20 mouse cellular contexts compared by ENCODE assay signal in genomic region chr11:114903224-114903623, GRCm38 (mm10). TPM values are rescaled to one million over a fixed set of nuclear protein-coding genes. Genes with fewer than 3 reads are reported as not detected.
"Had no signal": no experiment of that assay in that cellular context is flagged by ENCODE, and none has a peak within 500 bp of the region (broad histone marks: within the 10 kb centered on the region; RNA-seq: fewer than 3 reads in every experiment).

No protein-coding gene starts in this region.

- H3K9ac ChIP-seq: limb, embryonic 12.5 days; limb, embryonic 15.5 days; liver, embryonic 15.5 days; lung, embryonic 15.5 days; midbrain, embryonic 13.5 days; neural tube, embryonic 13.5 days had no signal

- ATAC-seq: midbrain, embryonic 13.5 days; midbrain, embryonic 16.5 days had no signal

- H3K4me3 ChIP-seq: limb, embryonic 12.5 days; limb, embryonic 15.5 days; liver, embryonic 15.5 days; lung, embryonic 15.5 days; midbrain, embryonic 10.5 days; midbrain, embryonic 13.5 days; neural tube, embryonic 13.5 days had no signal

- H3K4me2 ChIP-seq: limb, embryonic 12.5 days; limb, embryonic 15.5 days; liver, embryonic 11.5 days; liver, embryonic 15.5 days; lung, embryonic 15.5 days; midbrain, embryonic 13.5 days; neural tube, embryonic 13.5 days had no signal

- H3K36me3 ChIP-seq: limb, embryonic 12.5 days; limb, embryonic 15.5 days; liver, embryonic 15.5 days; lung, embryonic 15.5 days; midbrain, embryonic 10.5 days; midbrain, embryonic 13.5 days; neural tube, embryonic 13.5 days had no signal

- H3K9me3 ChIP-seq: limb, embryonic 12.5 days; limb, embryonic 15.5 days; liver, embryonic 15.5 days; lung, embryonic 15.5 days; midbrain, embryonic 10.5 days; midbrain, embryonic 13.5 days; neural tube, embryonic 13.5 days had no signal

- H3K27me3 ChIP-seq: limb, embryonic 15.5 days; liver, embryonic 15.5 days; lung, embryonic 15.5 days had no signal

- H3K4me1 ChIP-seq: limb, embryonic 12.5 days; limb, embryonic 15.5 days; liver, embryonic 15.5 days; lung, embryonic 15.5 days; midbrain, embryonic 10.5 days; midbrain, embryonic 13.5 days had no signal

- DNase-seq: kidney, adult 18-20 months; kidney, adult 9 months; kidney, postnatal 14 days; kidney, postnatal 4 days; left cerebral cortex, postnatal 4 days; lung, postnatal 10 days; thymus, adult 2 months; thymus, postnatal 14 days had no signal

- H3K27ac ChIP-seq: limb, embryonic 12.5 days; limb, embryonic 15.5 days; liver, embryonic 15.5 days; lung, embryonic 15.5 days; midbrain, embryonic 10.5 days; midbrain, embryonic 13.5 days; neural tube, embryonic 13.5 days had no signal

RNA-seq across cellular contexts. Expression of gene Cd300lb, which starts 31.0 kb away (rescaled TPM):
- total RNA-seq: layer of hippocampus, adult 18-20 months; left cerebral cortex, adult 8-10 months; left cerebral cortex, postnatal 14 days; left cerebral cortex, postnatal 4 days had no signal
- polyA plus RNA-seq: limb, embryonic 12.5 days; midbrain, embryonic 10.5 days; midbrain, embryonic 16.5 days had no signal
